Mouse (Mus musculus): ENCODE results near the gene Gbp8.

- no peak for TF ChIP-seq CTCF (IDR thresholded peaks at IDR 0.05)
- no peak for TF ChIP-seq EP300 (IDR thresholded peaks at IDR 0.05)
These were observed 7.1 kb upstream of the Gbp8 start for GRCm38 (mm10) chr5:105146447-105146846.

Measured in lung, postnatal 0 days (tissue).